Mouse (Mus musculus): ENCODE measurements around the gene Slfn9. TPM values are rescaled to one million over a fixed set of nuclear protein-coding genes. Genes with fewer than 3 reads are reported as not detected.

Gene Slfn9
- polyA plus RNA-seq, 2 experiments: 7.8 to 12.9 TPM

- Histone ChIP-seq H3K27ac (replicated peaks; ENCODE audit: low read depth, low read length) (no peak overlapping the region), H3K4me3 (replicated peaks; ENCODE audit: low read length) (no peak overlapping the region), H3K9me3 (ENCODE audit: control insufficient read depth, low read length) (no peaks in the 10 kb centered on the region), H3K27me3 (ENCODE audit: control insufficient read depth, insufficient read depth, low read length) (peaks cover 38% of the 10 kb centered on the region), H3K4me2 (replicated peaks; ENCODE audit: low read depth, low read length, severe bottlenecking) (no peak overlapping the region), H3K9ac (ENCODE audit: low read depth, low read length, severe bottlenecking) (no peak overlapping the region), H3K4me1 (ENCODE audit: control insufficient read depth, insufficient read depth, low read length) (no peaks in the 10 kb centered on the region), H3K36me3 (ENCODE audit: control insufficient read depth, insufficient read depth, low read length) (no peaks in the 10 kb centered on the region)
- DNase-seq (ENCODE audit: low spot score) (no peak), ATAC-seq (ENCODE audit: low FRiP score, low read depth) (no peak)
- WGBS: 71% methylated on average over 6 of the region's 6 CpGs
- no peak for TF ChIP-seq POLR2A (IDR thresholded peaks at IDR 0.05; ENCODE audit: borderline replicate concordance, extremely low read depth, insufficient read depth, insufficient read length)
Observed at GRCm38 (mm10) chr11:82954631-82955030, 37.0 kb downstream of the Slfn9 start.

GRCm38 (mm10) chr11:82952612-82953542 lies 38.8 kb downstream of the Slfn9 start:
- Histone ChIP-seq H3K9ac (ENCODE audit: low read depth, low read length, severe bottlenecking) (no peak overlapping the region), H3K4me3 (replicated peaks; ENCODE audit: low read length) (no peak overlapping the region), H3K36me3 (ENCODE audit: control insufficient read depth, insufficient read depth, low read length) (no peaks in the 10 kb centered on the region), H3K9me3 (ENCODE audit: control insufficient read depth, low read length) (no peaks in the 10 kb centered on the region), H3K27ac (replicated peaks; ENCODE audit: low read depth, low read length) (no peak overlapping the region), H3K4me1 (ENCODE audit: control insufficient read depth, insufficient read depth, low read length) (no peaks in the 10 kb centered on the region), H3K4me2 (replicated peaks; ENCODE audit: low read depth, low read length, severe bottlenecking) (no peak overlapping the region), H3K27me3 (ENCODE audit: control insufficient read depth, insufficient read depth, low read length) (peaks cover 38% of the 10 kb centered on the region)
- DNase-seq (ENCODE audit: low spot score) (no peak), ATAC-seq (ENCODE audit: low FRiP score, low read depth) (no peak)
- whole genome bisulfite sequencing: 65% methylated on average over 9 of the region's 9 CpGs
- TF ChIP-seq POLR2A (IDR thresholded peaks at IDR 0.05; ENCODE audit: borderline replicate concordance, extremely low read depth, insufficient read depth, insufficient read length): no peak

- Histone ChIP-seq H3K4me2 (replicated peaks; ENCODE audit: low read depth, low read length, severe bottlenecking) (0 out of 2 replicates have a peak overlapping the region, but pooled peaks have one; percentile 11), H3K9me3 (ENCODE audit: control insufficient read depth, low read length) (no peaks in the 10 kb centered on the region), H3K4me1 (ENCODE audit: control insufficient read depth, insufficient read depth, low read length) (no peaks in the 10 kb centered on the region), H3K4me3 (replicated peaks; ENCODE audit: low read length) (peak overlapping the region; percentile 7; the same call in 1 of the 2 replicates), H3K9ac (ENCODE audit: low read depth, low read length, severe bottlenecking) (no peak overlapping the region), H3K27ac (replicated peaks; ENCODE audit: low read depth, low read length) (no peak overlapping the region), H3K27me3 (ENCODE audit: control insufficient read depth, insufficient read depth, low read length) (peaks cover 38% of the 10 kb centered on the region), H3K36me3 (ENCODE audit: control insufficient read depth, insufficient read depth, low read length) (no peaks in the 10 kb centered on the region)
- DNase-seq (ENCODE audit: low spot score) (no peak), ATAC-seq (ENCODE audit: low FRiP score, low read depth) (no peak)
- 6% methylated on average over 28 of the region's 28 CpGs for WGBS
- no peak for TF ChIP-seq POLR2A (IDR thresholded peaks at IDR 0.05; ENCODE audit: borderline replicate concordance, extremely low read depth, insufficient read depth, insufficient read length)
Observed at GRCm38 (mm10) chr11:82951865-82952611, 39.6 kb downstream of the Slfn9 start.

GRCm38 (mm10) chr11:82950736-82951481 lies 40.7 kb downstream of the Slfn9 start, which contains the start of gene Slfn5:
Gene Slfn5, plus strand, starts transcription at chr11:82951349.
- whole genome bisulfite sequencing: 10% methylated on average over 10 of the region's 10 CpGs
- ATAC-seq (ENCODE audit: low FRiP score, low read depth): no peak
- Histone ChIP-seq H3K4me3 (replicated peaks; ENCODE audit: low read length) (peak within 1 kb of the TSS; percentile 7; the same call in 1 of the 2 replicates), H3K4me2 (replicated peaks; ENCODE audit: low read depth, low read length, severe bottlenecking) (0 out of 2 replicates have a peak within 1 kb of the TSS, but pooled peaks have one; percentile 13), H3K4me1 (ENCODE audit: control insufficient read depth, insufficient read depth, low read length) (no peaks in the 10 kb centered on the region), H3K36me3 (ENCODE audit: control insufficient read depth, insufficient read depth, low read length) (no peaks in the 10 kb centered on the region), H3K9me3 (ENCODE audit: control insufficient read depth, low read length) (no peaks in the 10 kb centered on the region), H3K27ac (replicated peaks; ENCODE audit: low read depth, low read length) (no peak within 1 kb of the TSS), H3K27me3 (ENCODE audit: control insufficient read depth, insufficient read depth, low read length) (peaks cover 38% of the 10 kb centered on the region), H3K9ac (ENCODE audit: low read depth, low read length, severe bottlenecking) (no peak within 1 kb of the TSS)
- DNase-seq (ENCODE audit: low spot score): no peak
- no peak for TF ChIP-seq POLR2A (IDR thresholded peaks at IDR 0.05; ENCODE audit: borderline replicate concordance, extremely low read depth, insufficient read depth, insufficient read length)

GRCm38 (mm10) chr11:82949036-82949435 lies 42.6 kb downstream of the Slfn9 start:
- 82% methylated on average over 9 of the region's 9 CpGs for WGBS
- no peak overlapping the region for H3K4me3 ChIP-seq (replicated peaks; ENCODE audit: low read length)
- H3K9me3 ChIP-seq (ENCODE audit: control insufficient read depth, low read length): no peaks in the 10 kb centered on the region
- ATAC-seq (ENCODE audit: low FRiP score, low read depth) (no peak), DNase-seq (ENCODE audit: low spot score) (no peak)
- no peaks in the 10 kb centered on the region for H3K4me1 ChIP-seq (ENCODE audit: control insufficient read depth, insufficient read depth, low read length)
- no peaks in the 10 kb centered on the region for H3K36me3 ChIP-seq (ENCODE audit: control insufficient read depth, insufficient read depth, low read length)
- no peak overlapping the region for H3K9ac ChIP-seq (ENCODE audit: low read depth, low read length, severe bottlenecking)
- H3K27ac ChIP-seq (replicated peaks; ENCODE audit: low read depth, low read length): no peak overlapping the region
- H3K27me3 ChIP-seq (ENCODE audit: control insufficient read depth, insufficient read depth, low read length): peaks cover 38% of the 10 kb centered on the region
- TF ChIP-seq POLR2A (IDR thresholded peaks at IDR 0.05; ENCODE audit: borderline replicate concordance, extremely low read depth, insufficient read depth, insufficient read length): no peak
- no peak overlapping the region for H3K4me2 ChIP-seq (replicated peaks; ENCODE audit: low read depth, low read length, severe bottlenecking)
